Mouse (Mus musculus) cerebellum, adult 2 months (tissue): ENCODE results near the gene Med13l. TPM values are rescaled to one million over a fixed set of nuclear protein-coding genes. Genes with fewer than 3 reads are reported as not detected.

ENCODE experiments used
- DNase-seq, 2 experiments: peaks; one replicate each; pipeline ENCODE4 v3.0.0; 2021
- H3K27ac ChIP-seq: fragments of 200-500 bp; 2 replicates; pipeline ENCODE4 v1.5.1; 2012; ENCODE audit warnings: low read length, control low read depth, inconsistent platforms; ENCODE audit not compliant: insufficient read depth
- H3K27me3 ChIP-seq: fragments of 200-500 bp; 2 replicates; pipeline ENCODE4 v1.6.1; 2012; ENCODE audit warnings: inconsistent platforms, mild to moderate bottlenecking, low read length, moderate library complexity; ENCODE audit not compliant: control insufficient read depth, insufficient read depth
- H3K4me1 ChIP-seq: fragments of 200-500 bp; 2 replicates; pipeline ENCODE4 v1.6.1; 2011; ENCODE audit warnings: low read length; ENCODE audit not compliant: control insufficient read depth, insufficient read depth
- H3K4me3 ChIP-seq: fragments of 200-500 bp; replicated peaks from 2 replicates; pipeline ENCODE3; 2011; ENCODE audit warnings: mild to moderate bottlenecking, low read depth, low read length, control low read depth; ENCODE audit not compliant: insufficient read depth
- CTCF ChIP-seq: fragments of 200-500 bp; IDR thresholded peaks from 2 replicates; pipeline ENCODE4 v1.5.1; 2011; ENCODE audit warnings: low read depth, mild to moderate bottlenecking, control low read depth, low read length, moderate library complexity, borderline replicate concordance; ENCODE audit not compliant: insufficient read depth
- POLR2A ChIP-seq: fragments of 200-500 bp; IDR thresholded peaks from 2 replicates; pipeline ENCODE4 v1.6.1; 2011; ENCODE audit warnings: low read length, control low read depth, borderline replicate concordance; ENCODE audit not compliant: insufficient read depth
- WGBS: fragments of 180-500 bp; shearing (Covaris S2); methylation state at CpG from one replicate; pipeline ENCODE4 v1.1.7; 2018; 5-methylcytosine and 5-hydroxymethylcytosine counted together
- polyA plus RNA-seq: library from polyadenylated mRNA; depleted of rRNA; stranded (reverse); fragments of >200 nt; gene quantifications from 2 replicates; pipeline ENCODE4 v1.2.3, GENCODE M21; 2012

Med13l gene
- polyA plus RNA-seq, 1 experiment = 22.7 TPM

- 20% methylated on average over 2 of the region's 2 CpGs for WGBS
- Histone ChIP-seq H3K27ac (no peak overlapping the region), H3K4me3 (no peak overlapping the region), H3K27me3 (no peaks in the 10 kb centered on the region), H3K4me1 (peaks cover 27% of the 10 kb centered on the region)
- DNase-seq = no peak
- TF ChIP-seq POLR2A (no peak), CTCF (no peak)
Measured at GRCm38 (mm10) chr5:118659713-118660112, 99.2 kb downstream of the Med13l start.

GRCm38 (mm10) chr5:118661751-118662150 is 101.3 kb downstream of the Med13l start:
- no peak for DNase-seq
- H3K27me3 ChIP-seq = no peaks in the 10 kb centered on the region
- H3K27ac ChIP-seq = no peak overlapping the region
- TF ChIP-seq CTCF = no peak
- TF ChIP-seq POLR2A = no peak
- H3K4me1 ChIP-seq = peaks cover 31% of the 10 kb centered on the region
- no peak overlapping the region for H3K4me3 ChIP-seq
- WGBS = 43% methylated on average over 5 of the region's 5 CpGs

DNA sequence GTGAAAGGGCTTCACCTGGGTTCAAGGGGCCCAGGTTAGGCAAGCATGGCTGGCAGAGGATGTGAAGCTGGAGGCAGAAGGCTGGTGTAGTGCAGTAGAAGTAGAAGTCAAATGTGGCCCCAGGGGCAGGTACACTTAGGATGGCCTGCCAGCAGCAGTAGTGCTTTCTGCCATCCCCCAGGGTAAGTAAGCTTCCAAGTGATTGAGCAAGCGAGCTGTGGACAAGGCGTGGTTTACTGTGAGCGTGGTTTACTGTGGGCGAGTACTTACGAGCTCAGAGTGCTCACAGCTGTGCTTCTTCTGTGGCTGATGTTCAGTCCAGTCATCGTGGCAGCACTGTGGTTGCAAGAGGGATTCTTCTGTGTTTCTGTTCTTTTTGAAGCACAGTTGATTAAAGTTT is 103.5 kb downstream of the Med13l start:
- no peak for DNase-seq
- Histone ChIP-seq H3K27me3 (no peaks in the 10 kb centered on the region), H3K27ac (no peak overlapping the region), H3K4me3 (no peak overlapping the region), H3K4me1 (peaks cover 34% of the 10 kb centered on the region)
- WGBS = 80% methylated on average over 6 of the region's 6 CpGs
- no peak for TF ChIP-seq POLR2A
- no peak for TF ChIP-seq CTCF

GRCm38 (mm10) chr5:118665023-118665422 is 104.5 kb downstream of the Med13l start:
- Histone ChIP-seq H3K27ac (no peak overlapping the region), H3K4me3 (no peak overlapping the region), H3K27me3 (no peaks in the 10 kb centered on the region), H3K4me1 (peaks cover 33% of the 10 kb centered on the region)
- no peak for TF ChIP-seq POLR2A
- no peak for TF ChIP-seq CTCF
- 84% methylated on average over 8 of the region's 8 CpGs for WGBS
- no peak for DNase-seq

- no peak for DNase-seq
- H3K27me3 ChIP-seq = no peaks in the 10 kb centered on the region
- TF ChIP-seq CTCF = no peak
- TF ChIP-seq POLR2A = no peak
- peaks cover 19% of the 10 kb centered on the region for H3K4me1 ChIP-seq
- no peak overlapping the region for H3K27ac ChIP-seq
- H3K4me3 ChIP-seq = no peak overlapping the region
- WGBS = 32% methylated on average over 25 of the region's 25 CpGs
Measured at GRCm38 (mm10) chr5:118666437-118667207, 106.1 kb downstream of the Med13l start.

DNA sequence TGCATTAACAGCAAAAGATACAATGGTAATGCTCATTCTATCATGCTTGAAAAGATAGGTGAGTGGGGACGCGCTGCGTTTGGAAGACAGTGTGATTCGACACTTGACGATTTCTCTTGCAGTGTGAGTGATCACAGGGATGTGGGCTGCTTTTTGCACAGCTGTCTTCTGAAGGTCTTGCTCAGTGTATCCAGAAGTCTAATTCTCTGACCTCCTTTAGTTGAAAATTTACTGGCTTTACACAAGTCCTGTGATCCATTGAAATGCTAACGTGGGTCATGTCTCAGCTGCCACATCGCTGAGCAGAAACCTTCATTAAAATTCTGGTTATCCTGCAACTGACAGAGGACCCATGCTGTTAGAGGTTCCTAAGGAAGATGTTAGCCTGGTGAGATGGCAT is 107.4 kb downstream of the Med13l start:
- H3K27me3 ChIP-seq = no peaks in the 10 kb centered on the region
- no peak for DNase-seq
- H3K4me3 ChIP-seq = no peak overlapping the region
- 69% methylated on average over 7 of the region's 7 CpGs for WGBS
- TF ChIP-seq CTCF (no peak), POLR2A (no peak)
- no peak overlapping the region for H3K27ac ChIP-seq
- H3K4me1 ChIP-seq = peaks cover 16% of the 10 kb centered on the region

DNA sequence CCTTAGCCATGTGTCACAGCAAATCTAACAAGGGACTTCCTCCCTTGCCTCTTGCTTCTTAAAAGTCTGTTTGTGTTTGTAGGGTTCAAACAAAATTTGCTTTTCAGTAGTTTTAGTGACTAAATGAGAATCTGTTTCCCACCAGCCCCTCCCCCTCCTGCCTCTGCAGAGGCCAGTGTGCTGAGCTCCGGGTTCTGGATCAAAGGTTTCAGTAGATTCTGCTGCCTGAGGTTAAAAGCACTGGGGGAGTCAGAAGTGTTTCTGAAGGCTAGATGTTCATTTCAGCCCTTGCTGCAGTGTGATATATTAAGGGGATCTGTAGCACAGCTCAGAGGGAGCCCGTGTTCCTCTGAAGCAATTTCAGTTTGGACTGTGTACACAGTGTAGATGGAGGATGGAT is 108.5 kb downstream of the Med13l start:
- no peak for TF ChIP-seq CTCF
- Histone ChIP-seq H3K27me3 (no peaks in the 10 kb centered on the region), H3K4me3 (no peak overlapping the region), H3K4me1 (peaks cover 17% of the 10 kb centered on the region), H3K27ac (no peak overlapping the region)
- no peak for DNase-seq
- WGBS = 43% methylated on average over 2 of the region's 2 CpGs

DNA sequence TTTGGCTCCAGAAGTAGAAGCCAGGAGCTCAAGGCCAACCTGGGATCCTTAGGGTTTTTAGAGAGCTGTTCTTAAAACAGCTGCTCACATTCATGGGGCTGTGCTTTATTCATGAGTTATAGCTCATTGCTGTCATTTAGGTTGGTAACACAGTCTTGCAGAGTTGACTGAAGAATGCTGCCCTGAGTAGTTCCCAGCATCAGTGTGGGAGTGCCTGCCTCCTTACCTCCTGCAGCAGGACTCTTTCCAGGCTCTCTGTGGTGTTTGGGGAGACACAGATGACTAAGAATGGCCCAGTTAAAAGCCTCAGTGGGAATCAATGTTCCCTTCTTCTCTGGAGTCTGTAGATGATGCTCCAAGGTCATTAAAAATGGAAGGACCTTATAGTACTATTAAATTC is 111.6 kb downstream of the Med13l start:
- Histone ChIP-seq H3K27me3 (no peaks in the 10 kb centered on the region), H3K4me3 (no peak overlapping the region), H3K27ac (no peak overlapping the region), H3K4me1 (peaks cover 29% of the 10 kb centered on the region)
- no peak for TF ChIP-seq POLR2A
- TF ChIP-seq CTCF = no peak
- no peak for DNase-seq
